15 mouse cellular contexts compared by ENCODE assay signal in genomic region chr7:112871752-112872151, GRCm38 (mm10).
"Had no signal": no experiment of that assay in that cellular context is flagged by ENCODE, and none has a peak within 500 bp of the region (broad histone marks: within the 10 kb centered on the region; RNA-seq: fewer than 3 reads in every experiment).

No protein-coding gene starts in this region.

- ATAC-seq: liver, postnatal 0 days; midbrain, embryonic 15.5 days had no signal

- H3K4me3 ChIP-seq: limb, embryonic 12.5 days; liver, embryonic 13.5 days; megakaryocyte, embryonic 14.5 days; midbrain, embryonic 15.5 days; neural tube, embryonic 13.5 days had no signal

- DNase-seq: kidney, adult 2 months; kidney, postnatal 25 days; liver; liver, embryonic 13.5 days; liver, postnatal 0 days; retina, postnatal 1 day; right cerebral cortex, postnatal 4 days; spleen, adult 18-20 months; thymus, postnatal 4 days had no signal

- H3K9me3 ChIP-seq: limb, embryonic 12.5 days; liver, embryonic 13.5 days; megakaryocyte, embryonic 14.5 days; midbrain, embryonic 15.5 days; neural tube, embryonic 13.5 days had no signal

- H3K27me3 ChIP-seq: midbrain, embryonic 15.5 days; neural tube, embryonic 13.5 days had no signal

- H3K9ac ChIP-seq: limb, embryonic 12.5 days; liver, embryonic 13.5 days; liver, postnatal 0 days; midbrain, embryonic 15.5 days; neural tube, embryonic 13.5 days had no signal

- H3K4me2 ChIP-seq: limb, embryonic 12.5 days; liver, embryonic 13.5 days; midbrain, embryonic 11.5 days; midbrain, embryonic 15.5 days; neural tube, embryonic 13.5 days had no signal

- H3K36me3 ChIP-seq: liver, embryonic 13.5 days; midbrain, embryonic 15.5 days had no signal

- H3K27ac ChIP-seq: limb, embryonic 12.5 days; liver, embryonic 13.5 days; macrophage; midbrain, embryonic 15.5 days; neural tube, embryonic 13.5 days had no signal

- H3K4me1 ChIP-seq: liver, embryonic 13.5 days; megakaryocyte, embryonic 14.5 days; midbrain, embryonic 15.5 days had no signal
